ENCODE assay signal across 9 mouse cellular contexts in the genomic region with DNA sequence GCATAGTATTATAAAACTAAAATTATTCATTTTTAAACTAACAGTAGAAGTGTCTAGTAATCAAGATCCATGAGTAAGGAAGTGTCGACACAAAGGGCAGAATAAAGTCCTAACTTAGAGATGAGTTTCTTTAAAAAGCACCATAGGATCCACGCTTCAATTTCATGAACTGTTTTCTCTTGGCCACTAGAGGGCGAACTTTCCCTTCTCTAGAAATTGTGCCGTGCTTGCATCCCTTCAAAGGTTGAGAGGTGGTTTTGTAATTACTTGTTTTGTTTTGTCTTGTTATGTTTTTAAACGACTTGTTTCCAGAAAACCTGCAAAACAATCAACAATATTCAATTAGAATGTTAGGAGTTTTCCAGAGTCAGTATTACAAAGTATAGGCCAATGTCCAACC.
DNase-seq lines count a peak whose midpoint lies in the region; ATAC-seq lines count a peak whose summit lies in the region.
"Had no signal": no experiment of that assay in that cellular context is flagged by ENCODE, and none has a peak within 500 bp of the region (broad histone marks: within the 10 kb centered on the region; RNA-seq: fewer than 3 reads in every experiment).

No protein-coding gene starts in this region.

- no peaks in the 10 kb centered on the region for H3K4me1 ChIP-seq in kidney, embryonic 15.5 days
- H3K4me1 ChIP-seq in intestine, embryonic 16.5 days (ENCODE audit: control insufficient read depth, insufficient read depth, low read length): no peaks in the 10 kb centered on the region

- DNase-seq in kidney, adult 8-10 months: peak; percentile 8 to 12
- peak; percentile 9 for DNase-seq in 3134 (ENCODE audit: extremely low read depth, insufficient read length, low spot score)
- DNase-seq in B cell, adult 2 months: peak; percentile 17 to 24
- peak; percentile 18 for DNase-seq in lung, postnatal 36 days

- H3K4me3 ChIP-seq in kidney, embryonic 15.5 days (replicated peaks): no peak overlapping the region
- H3K4me3 ChIP-seq in intestine, embryonic 16.5 days (ENCODE audit: low read length): no peak overlapping the region

- H3K27me3 ChIP-seq in kidney, embryonic 15.5 days: peaks cover 7% of the 10 kb centered on the region; the same call in 1 of the 2 replicates
- H3K27me3 ChIP-seq in intestine, embryonic 16.5 days (replicated peaks; ENCODE audit: control insufficient read depth, insufficient read depth, low read length): no peaks in the 10 kb centered on the region

- H3K9me3 ChIP-seq in kidney, embryonic 15.5 days (replicated peaks): no peaks in the 10 kb centered on the region
- no peaks in the 10 kb centered on the region for H3K9me3 ChIP-seq in intestine, embryonic 16.5 days (ENCODE audit: control insufficient read depth, low read length)

- ATAC-seq in kidney, embryonic 15.5 days (replicated peaks; ENCODE audit: low FRiP score): no peak
- ATAC-seq in common myeloid progenitor, adult 5-6 weeks (replicated peaks; ENCODE audit: low read depth, poor library complexity, severe bottlenecking): 0 out of 2 replicates have a peak, but pooled peaks have one; percentile 56
- ATAC-seq in inflammation-experienced regulatory T-cells, adult 6 months: no peak
- ATAC-seq in intestine, embryonic 16.5 days: no peak

- no peak overlapping the region for H3K27ac ChIP-seq in kidney, embryonic 15.5 days
- no peak overlapping the region for H3K27ac ChIP-seq in intestine, embryonic 16.5 days (ENCODE audit: low read length)
- H3K27ac ChIP-seq: macrophage had no signal

- H3K9ac ChIP-seq in kidney, embryonic 15.5 days: no peak overlapping the region
- H3K9ac ChIP-seq in intestine, embryonic 16.5 days (ENCODE audit: low read depth, low read length): no peak overlapping the region

- H3K4me2 ChIP-seq in kidney, embryonic 15.5 days: no peak overlapping the region
- no peak overlapping the region for H3K4me2 ChIP-seq in intestine, embryonic 16.5 days (ENCODE audit: low read depth, low read length)

- no peaks in the 10 kb centered on the region for H3K36me3 ChIP-seq in kidney, embryonic 15.5 days
- no peaks in the 10 kb centered on the region for H3K36me3 ChIP-seq in intestine, embryonic 16.5 days (ENCODE audit: control insufficient read depth, insufficient read depth, low read length)

- WGBS in kidney, embryonic 15.5 days: 4% methylated on average over 5 of the region's 5 CpGs
- 4% methylated on average over 5 of the region's 5 CpGs for WGBS in intestine, embryonic 16.5 days
